Mouse (Mus musculus): ENCODE results near the gene 1700022I11Rik. TPM values are rescaled to one million over a fixed set of nuclear protein-coding genes. Genes with fewer than 3 reads are reported as not detected.

1700022I11Rik gene
- total RNA-seq, 2 experiments from 2014 or later = not detected

GRCm38 (mm10) chr4:43000141-43000986 is 31.0 kb downstream of the 1700022I11Rik start, which contains the start of gene Vcp:
Gene Vcp (minus strand): TSS chr4:43000507.
- peak; percentile 95 for ATAC-seq (ENCODE audit: poor library complexity, severe bottlenecking)

GRCm38 (mm10) chr4:43001272-43001671 is 31.9 kb downstream of the 1700022I11Rik start:
- no peak for ATAC-seq (ENCODE audit: poor library complexity, severe bottlenecking)

- no peak for ATAC-seq (ENCODE audit: poor library complexity, severe bottlenecking)
Observed at GRCm38 (mm10) chr4:43002756-43003439, 33.5 kb downstream of the 1700022I11Rik start.

- no peak for ATAC-seq (ENCODE audit: poor library complexity, severe bottlenecking)
Observed at GRCm38 (mm10) chr4:43004951-43005350, 35.5 kb downstream of the 1700022I11Rik start.

GRCm38 (mm10) chr4:43005765-43006164 is 36.4 kb downstream of the 1700022I11Rik start:
- ATAC-seq (ENCODE audit: poor library complexity, severe bottlenecking) = peak; percentile 63

GRCm38 (mm10) chr4:43010161-43011038 is 41.0 kb downstream of the 1700022I11Rik start, which contains the start of gene Fancg:
Gene Fancg (minus strand): TSS chr4:43010506.
- ATAC-seq (ENCODE audit: poor library complexity, severe bottlenecking) = peak; percentile 96

GRCm38 (mm10) chr4:43012091-43012490 is 42.7 kb downstream of the 1700022I11Rik start:
- ATAC-seq (ENCODE audit: poor library complexity, severe bottlenecking) = no peak

GRCm38 (mm10) chr4:43018156-43018555 is 48.8 kb downstream of the 1700022I11Rik start:
- no peak for ATAC-seq (ENCODE audit: poor library complexity, severe bottlenecking)

- ATAC-seq (ENCODE audit: poor library complexity, severe bottlenecking) = no peak
Observed at GRCm38 (mm10) chr4:43019176-43019575, 49.8 kb downstream of the 1700022I11Rik start.

GRCm38 (mm10) chr4:43019641-43020465 is 50.4 kb downstream of the 1700022I11Rik start:
- no peak for ATAC-seq (ENCODE audit: poor library complexity, severe bottlenecking)

GRCm38 (mm10) chr4:43020876-43021275 is 51.5 kb downstream of the 1700022I11Rik start:
- no peak for ATAC-seq (ENCODE audit: poor library complexity, severe bottlenecking)

GRCm38 (mm10) chr4:43021341-43021740 is 51.9 kb downstream of the 1700022I11Rik start:
- ATAC-seq (ENCODE audit: poor library complexity, severe bottlenecking) = no peak

- ATAC-seq (ENCODE audit: poor library complexity, severe bottlenecking) = no peak
Observed at GRCm38 (mm10) chr4:43024673-43025072, 55.3 kb downstream of the 1700022I11Rik start.

- peak; percentile 96 for ATAC-seq (ENCODE audit: poor library complexity, severe bottlenecking)
Observed at GRCm38 (mm10) chr4:43025084-43025960, 55.9 kb downstream of the 1700022I11Rik start, which contains the start of gene Pigo. Gene Pigo (minus strand): TSS chr4:43025819.

GRCm38 (mm10) chr4:43029121-43029520 is 59.7 kb downstream of the 1700022I11Rik start:
- no peak for ATAC-seq (ENCODE audit: poor library complexity, severe bottlenecking)

- ATAC-seq (ENCODE audit: poor library complexity, severe bottlenecking) = no peak
Observed at GRCm38 (mm10) chr4:43029749-43030148, 60.3 kb downstream of the 1700022I11Rik start.

- no peak for ATAC-seq (ENCODE audit: poor library complexity, severe bottlenecking)
Observed at GRCm38 (mm10) chr4:43030352-43030751, 60.9 kb downstream of the 1700022I11Rik start.

- ATAC-seq (ENCODE audit: poor library complexity, severe bottlenecking) = peak; percentile 41
Observed at GRCm38 (mm10) chr4:43030780-43031230, 61.4 kb downstream of the 1700022I11Rik start.

Data from megakaryocyte, adult 5-6 weeks (primary cell).